Mouse (Mus musculus) cerebral cortex, adult 2 months (tissue): ENCODE data around the gene Cyp26b1.

Source experiments
- WGBS: fragments of 180-500 bp; shearing (Covaris S2); methylation state at CpG from one replicate; pipeline ENCODE4 v1.1.7; 2018; 5-methylcytosine and 5-hydroxymethylcytosine counted together

The Cyp26b1 gene

DNA sequence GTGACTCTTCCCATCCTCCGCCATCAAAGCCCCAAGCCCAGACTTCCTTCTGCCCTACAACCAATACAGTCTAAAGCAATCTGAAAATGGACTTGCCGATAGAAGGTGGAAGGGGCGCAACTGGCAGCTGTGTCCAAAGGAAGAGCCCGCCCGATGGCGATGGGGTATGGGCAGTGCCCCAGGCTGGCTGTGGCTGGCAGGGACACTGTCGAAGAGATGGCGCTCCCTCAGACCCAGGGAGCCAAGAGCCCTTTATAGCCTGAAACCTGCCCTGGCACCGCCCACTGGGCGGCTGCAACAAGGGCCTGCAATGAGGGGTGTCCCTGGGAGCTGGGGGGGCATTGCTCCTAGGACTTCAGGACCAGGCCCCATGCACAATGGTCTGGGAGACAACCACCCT is at the start of gene Cyp26b1:
TSS of gene Cyp26b1 (minus strand) at position 216 of the 400 bp plus-strand sequence.
- WGBS = 86% methylated on average over 10 of the region's 10 CpGs

DNA sequence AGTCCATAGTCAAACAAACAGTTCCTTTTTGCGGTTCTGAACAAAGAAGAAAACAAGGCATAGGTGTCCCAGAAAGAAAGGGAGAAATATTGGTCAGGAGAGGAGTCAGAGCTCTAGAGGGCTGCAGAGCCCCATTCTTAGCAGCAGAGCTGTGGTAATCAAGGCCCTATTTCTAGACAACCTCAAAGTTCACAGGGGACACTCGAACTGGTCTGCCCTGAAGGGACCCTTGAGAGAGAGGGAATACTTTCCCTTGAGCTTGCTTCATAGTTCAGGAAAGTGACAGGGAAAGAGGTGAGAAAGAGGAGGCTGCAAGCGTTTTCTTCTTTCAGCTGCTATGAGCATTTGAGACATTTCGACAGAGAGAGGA is 47.3 kb upstream of the Cyp26b1 start:
- WGBS = 75% methylated on average over 4 of the region's 4 CpGs

DNA sequence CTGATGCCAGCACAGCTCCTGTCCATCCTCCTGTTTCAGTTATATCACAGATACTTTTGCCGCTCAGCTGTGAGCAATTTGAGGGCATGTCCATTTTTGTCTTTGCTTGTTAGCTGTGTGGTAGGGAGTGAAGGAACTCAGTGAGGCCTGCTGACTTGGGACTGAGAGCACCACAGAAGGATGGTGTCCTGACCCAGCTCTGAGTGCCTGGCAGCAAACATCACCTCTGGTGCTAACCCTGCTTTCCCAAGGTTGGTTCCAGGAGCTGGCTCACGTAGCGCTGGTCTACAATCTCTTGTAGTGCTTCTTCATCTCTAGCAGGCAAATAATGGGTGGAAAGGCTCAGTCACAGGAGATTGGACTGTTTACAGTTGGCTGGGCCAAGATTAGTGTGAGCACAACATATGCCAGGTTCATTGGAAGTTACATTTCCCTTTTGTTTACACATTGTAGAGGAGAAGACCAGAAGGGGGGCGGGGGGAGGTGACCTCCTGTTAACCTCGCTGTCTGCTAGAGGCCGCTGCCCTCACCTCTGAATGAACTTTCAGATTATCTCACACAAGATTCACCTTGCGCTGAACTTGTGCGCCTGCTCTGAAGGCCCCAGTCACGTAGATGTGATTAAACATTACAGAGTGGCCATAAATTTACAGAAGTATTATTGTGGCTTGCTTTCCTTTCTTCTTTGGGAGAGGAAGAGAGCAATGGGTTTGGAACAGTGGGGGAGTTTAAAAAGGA is 46.8 kb upstream of the Cyp26b1 start:
- 80% methylated on average over 9 of the region's 9 CpGs for WGBS

DNA sequence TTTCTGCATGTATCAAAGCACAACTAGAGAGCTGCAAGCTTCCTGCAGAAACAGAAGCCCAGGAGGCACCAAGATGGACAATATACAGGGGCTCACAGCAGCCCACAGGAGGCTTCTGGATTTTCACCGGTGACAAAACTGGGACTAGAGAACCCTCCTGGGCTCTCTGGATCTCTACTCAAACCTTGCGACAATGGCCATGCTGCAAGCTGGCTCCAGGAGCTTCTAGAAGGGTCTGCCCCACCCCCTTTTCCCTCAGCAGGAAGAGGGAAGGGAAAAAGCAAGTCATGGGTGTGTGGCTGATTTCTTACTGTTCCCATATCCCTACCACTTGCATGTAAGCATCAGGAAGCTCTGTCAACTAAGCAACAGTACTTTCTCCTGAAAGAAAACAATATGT is 37.9 kb upstream of the Cyp26b1 start:
- 90% methylated on average over 2 of the region's 2 CpGs for WGBS

DNA sequence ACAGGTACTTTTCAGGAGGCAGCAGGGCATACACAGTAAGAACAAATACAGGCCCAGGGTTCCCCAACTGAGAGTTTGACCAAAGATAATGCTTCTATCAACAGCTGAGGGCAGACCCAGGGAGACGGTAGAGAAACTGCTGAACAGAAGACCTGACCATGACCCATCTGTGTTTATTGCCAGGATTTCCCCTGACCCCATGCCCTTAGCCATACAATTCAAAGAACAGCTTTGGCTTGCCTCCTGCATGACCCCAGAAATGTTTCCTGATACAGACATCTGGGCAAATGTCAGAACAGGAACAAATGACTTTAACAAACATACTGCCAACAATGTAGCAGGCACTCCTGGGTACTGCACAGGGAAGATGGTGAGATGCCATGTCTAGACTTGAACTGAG is 36.6 kb upstream of the Cyp26b1 start:
- WGBS = 65% methylated on average over 1 of the region's 1 CpGs

DNA sequence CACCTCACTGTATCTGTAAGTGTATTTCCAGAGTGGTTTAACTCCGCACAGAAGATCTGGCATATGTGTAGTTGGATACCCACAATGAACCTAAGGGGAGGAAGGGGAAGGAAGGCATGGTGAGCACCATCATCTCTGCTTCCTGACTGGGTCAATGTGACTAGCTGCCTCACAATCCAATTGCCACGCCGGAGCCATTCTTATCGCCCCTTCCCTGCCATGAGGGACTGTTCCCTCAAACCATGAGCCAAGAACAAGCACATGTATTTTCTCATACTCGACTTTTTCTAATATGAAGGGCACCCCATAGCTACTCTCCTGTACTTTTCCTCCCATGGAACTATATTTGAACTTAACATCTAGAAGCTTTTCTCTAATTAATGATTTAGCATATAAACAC is 35.1 kb upstream of the Cyp26b1 start:
- 91% methylated on average over 5 of the region's 5 CpGs for WGBS

DNA sequence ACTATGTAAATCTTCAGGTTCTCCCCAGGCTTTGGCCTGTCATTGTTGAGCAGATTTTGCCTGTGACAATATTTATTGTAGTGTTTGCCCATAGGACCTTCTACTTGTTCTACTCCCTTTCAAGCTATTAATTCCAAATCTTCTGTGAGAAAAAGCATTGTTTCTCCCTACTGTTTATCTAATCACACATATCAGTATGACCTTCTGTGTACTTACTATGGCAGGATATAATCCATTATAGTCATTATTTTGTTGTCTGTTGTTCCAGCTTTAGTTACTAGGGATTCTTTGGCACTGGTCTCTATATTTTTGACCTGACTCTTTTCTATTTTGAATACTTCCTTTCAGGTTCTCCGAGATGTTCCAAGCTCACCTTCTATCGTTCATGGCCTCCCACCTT is 32.7 kb upstream of the Cyp26b1 start:
- WGBS = 88% methylated on average over 2 of the region's 2 CpGs

DNA sequence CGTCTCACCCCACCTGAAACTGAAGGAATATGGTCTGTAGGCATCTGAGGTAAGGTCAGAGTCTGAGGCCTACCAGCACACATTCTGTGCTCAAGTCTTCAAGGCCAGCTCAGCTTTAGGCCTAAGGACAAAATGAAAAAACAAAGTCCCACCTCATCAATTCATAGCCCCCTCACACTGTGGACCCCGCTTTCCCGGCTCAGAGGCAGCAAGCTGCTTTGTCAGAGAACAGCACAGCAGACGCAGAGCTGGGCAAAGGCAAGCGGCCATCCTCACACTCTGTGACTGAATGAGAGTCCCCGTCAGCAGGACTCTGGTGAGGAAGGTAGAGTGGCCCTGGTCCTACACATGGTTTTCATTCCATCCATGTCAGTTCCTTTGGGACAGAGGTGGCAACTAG is 25.5 kb upstream of the Cyp26b1 start:
- 97% methylated on average over 6 of the region's 6 CpGs for WGBS

DNA sequence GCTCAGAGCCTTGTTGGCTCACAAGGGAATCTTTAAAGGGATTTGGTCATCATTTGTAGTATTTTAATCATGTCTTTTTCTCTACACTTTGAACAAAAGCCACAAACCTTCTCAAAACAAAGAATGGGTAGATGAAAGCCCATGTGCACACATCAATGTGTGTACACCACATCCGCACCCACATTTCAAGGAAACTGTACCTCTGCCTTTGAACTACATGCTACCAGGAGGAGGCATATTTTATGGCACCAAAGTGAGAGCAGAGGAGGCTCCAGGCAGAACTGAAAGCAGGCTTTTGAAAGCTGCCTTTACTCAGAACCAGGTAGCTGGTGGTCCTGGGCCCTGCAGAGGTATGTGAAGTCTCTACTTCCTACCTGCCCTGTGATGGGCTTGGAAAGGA is 23.3 kb upstream of the Cyp26b1 start:
- 95% methylated on average over 1 of the region's 1 CpGs for WGBS

DNA sequence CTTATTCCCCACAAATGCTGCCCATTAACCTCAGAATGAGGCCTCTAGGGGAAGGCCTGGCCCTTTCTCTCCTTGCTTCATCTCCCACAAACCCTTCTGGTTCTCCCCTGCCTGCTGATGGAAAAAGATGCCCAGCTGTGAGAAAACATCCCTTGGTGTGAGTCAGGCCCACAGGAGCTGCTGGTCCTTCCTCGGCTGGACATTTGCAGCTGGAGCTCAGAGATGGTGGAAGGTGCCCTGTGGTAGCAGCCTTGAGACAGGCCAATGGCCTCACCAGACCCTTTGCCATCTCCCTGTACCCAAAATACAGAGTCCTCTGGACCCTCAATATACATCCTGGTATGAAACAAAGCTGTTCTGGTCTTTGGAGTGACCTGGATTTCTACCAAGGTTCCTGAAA is 22.9 kb upstream of the Cyp26b1 start:
- WGBS = 76% methylated on average over 1 of the region's 1 CpGs

DNA sequence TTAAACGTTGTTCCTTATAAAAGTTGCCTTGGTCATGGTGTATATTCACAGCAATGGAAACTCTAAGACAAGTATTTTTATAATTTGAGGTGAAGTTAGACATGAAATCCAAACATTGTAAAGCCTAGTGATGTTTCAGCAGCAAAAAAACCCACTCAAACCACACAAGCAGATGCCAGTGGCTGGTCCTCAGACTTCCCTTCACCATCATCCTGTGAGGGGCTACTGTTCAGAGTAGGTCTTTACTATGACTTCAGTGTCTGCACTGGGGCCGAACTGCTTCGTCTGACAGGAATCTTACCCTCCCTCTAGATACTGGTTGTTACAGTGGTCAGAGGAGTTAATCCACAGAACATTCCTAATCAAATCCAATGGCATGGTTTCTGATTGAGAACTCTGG is 19.9 kb upstream of the Cyp26b1 start:
- 89% methylated on average over 3 of the region's 3 CpGs for WGBS

DNA sequence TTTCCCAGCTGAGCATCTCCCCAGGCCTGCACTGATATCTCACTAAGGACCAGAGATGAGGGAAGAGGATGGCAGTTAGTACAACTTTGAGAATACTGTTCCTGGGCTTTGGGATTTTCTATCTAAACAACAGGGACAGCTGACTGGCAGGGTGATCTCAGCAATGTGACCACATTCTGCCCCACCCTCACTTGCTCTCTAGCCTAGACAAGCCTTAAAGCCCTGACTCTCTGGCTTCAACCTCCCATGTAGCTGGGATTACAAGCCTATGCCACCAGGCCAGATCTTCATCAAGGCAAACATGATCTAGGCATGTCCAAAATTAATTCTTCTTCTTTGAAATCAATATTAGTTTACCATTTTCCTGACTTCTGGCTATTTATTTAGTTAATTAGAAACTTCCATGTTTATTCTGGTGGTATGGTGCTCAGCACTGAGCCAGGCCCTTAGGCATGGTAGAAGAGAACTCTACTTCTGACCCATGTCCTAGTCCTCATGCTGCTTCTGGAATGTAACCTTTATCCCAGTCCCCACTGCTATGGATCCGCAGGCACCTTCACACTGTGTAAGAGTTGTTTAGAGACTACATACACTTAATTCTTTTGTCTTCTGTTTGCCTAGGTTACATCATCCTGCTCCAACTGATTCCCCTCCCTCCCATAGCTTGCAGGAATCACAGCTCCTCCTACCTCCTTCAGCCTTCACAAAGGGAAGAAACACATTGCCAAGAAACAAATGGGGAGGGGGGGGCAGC is 7.6 kb upstream of the Cyp26b1 start:
- 61% methylated on average over 1 of the region's 1 CpGs for WGBS

DNA sequence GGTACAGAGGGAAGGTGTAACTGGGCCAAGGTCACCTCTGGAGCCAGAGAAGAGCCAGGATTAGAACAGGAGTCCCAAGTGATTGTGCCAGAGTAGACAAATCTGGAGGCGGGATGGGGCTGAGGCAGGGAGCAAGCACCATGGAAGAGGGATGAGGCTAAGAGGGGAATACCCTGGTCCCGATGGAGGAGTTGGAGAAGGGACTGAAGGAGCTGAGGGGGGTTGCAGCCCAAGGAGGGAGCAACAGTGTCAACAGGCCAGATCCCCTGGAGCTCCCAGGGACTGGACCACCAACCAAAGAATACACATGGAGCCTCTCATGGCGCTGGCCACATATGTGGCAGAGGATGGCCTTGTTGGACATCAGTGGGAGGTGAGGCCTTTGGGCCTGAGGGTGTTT is 5.6 kb upstream of the Cyp26b1 start:
- WGBS = 88% methylated on average over 3 of the region's 3 CpGs

DNA sequence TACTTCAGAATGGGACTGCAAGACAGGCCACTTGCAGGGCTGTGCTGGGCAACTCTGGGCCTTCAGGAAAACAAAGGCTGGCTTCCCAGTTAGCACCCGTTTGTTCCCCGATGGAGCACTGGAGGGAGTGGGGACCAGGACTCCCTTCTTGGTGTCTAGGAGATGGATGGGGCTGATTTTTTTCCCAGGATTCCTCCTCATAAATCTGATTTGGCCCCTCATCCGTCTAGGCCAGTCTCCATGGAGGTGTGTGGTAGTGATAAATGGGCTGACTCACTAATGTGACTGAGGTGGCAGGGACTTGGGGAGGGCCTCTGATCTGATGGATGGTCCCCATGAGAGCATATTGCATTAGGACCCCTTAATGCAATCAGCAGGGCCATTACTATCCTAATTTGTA is 5.0 kb upstream of the Cyp26b1 start:
- 97% methylated on average over 3 of the region's 3 CpGs for WGBS

DNA sequence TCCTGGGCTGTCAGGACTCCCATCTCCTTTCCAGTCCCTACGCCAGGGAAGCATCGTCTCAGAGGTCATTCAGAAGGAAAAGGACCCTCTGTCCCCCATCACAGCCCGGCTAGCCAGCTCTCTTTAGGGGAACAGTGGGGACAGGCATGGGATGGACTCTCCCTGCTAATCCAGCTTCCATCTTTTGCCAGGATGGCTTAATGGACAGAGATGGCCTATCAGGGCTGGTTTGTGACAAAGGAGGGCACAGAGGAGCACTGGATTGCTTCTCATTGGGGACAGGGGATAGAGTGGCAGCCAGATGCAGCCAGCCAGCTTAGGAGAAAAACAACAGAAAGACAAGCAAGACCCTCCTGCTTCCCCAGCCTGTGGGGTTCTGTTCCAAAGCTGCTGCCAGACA is 918 bp upstream of the Cyp26b1 start:
- 83% methylated on average over 3 of the region's 3 CpGs for WGBS

DNA sequence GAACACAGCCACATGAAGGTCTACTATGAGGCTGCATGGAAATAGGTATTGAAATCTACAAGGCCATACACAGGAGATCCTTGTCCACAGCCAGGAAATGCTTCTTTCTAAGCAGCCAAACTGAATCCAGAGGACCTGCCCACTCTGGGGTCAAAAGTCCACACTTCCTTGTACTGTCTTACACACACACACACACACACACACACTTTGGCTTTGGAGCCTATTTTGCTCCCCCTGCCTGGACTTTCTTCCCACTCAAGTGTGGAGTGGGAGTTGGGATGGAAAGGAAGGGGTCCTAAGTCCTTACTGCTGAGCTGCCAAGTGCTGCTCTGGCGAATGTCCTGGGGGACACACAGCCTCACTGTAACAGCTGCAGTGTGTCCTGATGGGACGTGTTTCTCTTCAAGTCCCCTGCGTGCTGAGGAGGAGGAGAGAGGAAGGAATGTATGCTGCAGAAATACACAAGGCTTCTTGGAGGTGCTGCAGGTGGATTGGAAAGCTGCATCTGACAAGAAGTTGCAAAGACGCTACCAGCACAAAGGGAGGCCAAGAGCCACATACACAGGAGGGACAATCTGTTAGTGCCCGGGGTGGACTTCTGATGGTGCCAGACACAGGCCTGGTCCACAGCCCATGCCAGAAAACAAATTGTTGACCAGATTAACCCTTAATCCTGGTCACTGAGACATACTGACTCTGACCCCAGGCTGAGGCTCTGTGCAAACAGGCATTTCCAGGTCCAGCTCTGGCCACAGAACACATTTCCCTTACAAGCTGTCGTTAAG is 2.6 kb downstream of the Cyp26b1 start:
- WGBS = 72% methylated on average over 6 of the region's 6 CpGs

DNA sequence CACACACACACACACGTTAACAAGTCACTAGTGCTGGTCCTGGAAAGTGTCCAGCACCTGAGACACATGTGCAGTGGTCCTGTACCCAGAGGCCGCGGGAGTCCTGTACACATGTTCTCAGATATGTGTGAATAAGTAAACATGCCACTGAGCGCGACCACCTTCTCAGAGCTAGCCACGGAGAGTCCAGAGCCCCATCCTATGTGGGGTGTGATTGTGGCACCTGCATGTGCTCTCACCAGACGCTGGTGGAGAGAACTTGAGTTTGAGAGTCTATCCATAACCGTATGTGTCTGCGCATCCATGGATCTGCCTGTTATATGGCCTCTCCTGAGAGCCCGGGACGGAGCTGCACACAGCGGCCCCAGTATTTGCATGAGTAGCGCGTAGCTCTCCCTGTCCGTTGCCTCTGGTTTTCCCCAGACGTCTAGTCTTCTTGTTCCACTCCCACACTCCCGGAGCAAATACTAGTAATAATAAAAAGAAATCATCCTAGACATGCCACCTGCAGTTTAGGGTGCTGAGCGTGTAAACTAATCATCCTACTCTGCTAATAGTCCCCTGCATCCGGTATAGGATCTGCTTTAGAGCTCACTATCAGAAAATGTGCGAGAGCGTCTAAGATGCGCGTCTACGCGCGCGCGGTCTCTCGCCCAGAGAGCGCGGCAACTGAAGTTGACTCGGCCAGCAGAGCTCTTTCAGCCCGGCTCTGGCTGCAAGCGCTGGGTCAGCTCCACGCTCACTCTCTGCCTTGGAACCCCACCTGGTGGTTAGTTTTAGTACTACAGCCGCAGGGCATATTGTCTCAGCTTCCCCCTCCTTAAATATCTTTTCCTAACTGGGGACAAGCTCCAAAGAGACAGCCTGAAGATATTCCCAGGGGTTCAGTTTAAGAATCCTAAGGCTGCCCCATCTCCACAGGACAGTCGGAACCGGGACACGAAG is 3.7 kb downstream of the Cyp26b1 start:
- 3% methylated on average over 39 of the region's 39 CpGs for WGBS

DNA sequence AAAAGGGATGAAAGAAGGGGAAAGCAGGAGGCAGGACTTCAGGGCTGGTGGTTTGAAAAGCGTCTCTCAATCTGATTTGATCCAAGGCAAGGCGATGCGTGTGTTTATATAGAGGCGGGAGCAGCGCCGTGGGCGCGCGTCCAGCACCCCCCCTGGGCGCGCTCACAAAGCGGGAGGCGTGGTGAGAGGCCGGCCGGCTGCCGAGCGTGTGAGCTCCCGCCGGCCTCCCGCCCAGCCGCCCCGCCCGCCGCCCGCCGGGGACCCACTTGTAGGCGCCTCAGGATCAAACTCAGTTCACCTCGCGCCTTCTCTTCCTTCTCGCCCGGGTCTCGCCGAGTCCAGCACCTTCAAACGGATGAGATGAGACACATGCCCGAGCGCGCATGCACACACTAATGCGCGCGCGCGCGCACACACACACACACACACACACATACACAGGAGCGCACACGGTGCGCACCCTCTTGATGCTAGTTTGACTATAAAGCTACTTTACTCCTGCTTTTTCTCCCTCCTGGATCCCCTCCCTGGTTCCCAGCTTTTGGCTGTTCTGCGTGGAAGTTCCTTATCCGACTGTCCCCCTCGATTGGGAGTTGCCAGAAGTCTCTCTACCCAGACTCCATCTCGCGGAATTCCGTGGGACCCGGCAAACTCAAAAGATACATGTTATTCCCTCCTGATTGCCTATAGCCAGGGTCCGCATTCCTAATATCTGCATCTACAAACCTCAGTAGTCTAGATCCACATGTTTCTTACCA is 4.6 kb downstream of the Cyp26b1 start:
- WGBS = 1% methylated on average over 54 of the region's 54 CpGs

DNA sequence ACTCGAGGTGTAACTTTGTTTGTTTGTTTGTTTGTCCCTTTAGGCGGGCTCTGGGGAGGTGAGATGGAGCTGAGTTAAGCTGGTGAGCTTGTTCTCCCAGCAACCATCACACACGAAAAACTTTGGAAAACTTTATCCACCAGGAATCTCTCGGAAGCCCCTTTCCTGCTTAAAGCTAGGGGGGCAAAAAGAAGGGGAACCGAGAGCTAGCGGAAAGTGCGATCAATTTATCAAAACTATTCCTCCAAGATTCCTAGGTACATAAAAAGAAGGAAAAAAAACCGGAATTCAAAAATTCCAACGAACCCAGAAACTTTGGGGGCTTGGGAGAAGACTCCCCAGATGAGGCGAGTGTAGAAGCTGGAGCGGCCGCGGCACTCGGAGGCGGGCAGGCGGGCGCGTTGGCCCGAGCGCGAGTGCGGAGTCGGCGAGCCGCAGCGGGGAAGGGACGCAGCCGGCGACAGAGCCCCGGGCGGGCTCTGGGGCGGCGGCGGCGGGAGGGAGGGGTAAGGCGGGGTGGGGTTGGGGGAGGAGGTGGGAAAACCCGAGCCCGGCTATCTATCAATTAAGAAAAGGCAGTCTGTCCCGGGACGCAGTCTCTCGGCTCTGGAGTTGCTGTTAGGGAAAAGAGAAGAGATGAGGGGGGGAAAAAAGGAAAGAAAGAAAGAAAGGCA is 5.3 kb downstream of the Cyp26b1 start:
- under 1% methylated on average over 41 of the region's 41 CpGs for WGBS

DNA sequence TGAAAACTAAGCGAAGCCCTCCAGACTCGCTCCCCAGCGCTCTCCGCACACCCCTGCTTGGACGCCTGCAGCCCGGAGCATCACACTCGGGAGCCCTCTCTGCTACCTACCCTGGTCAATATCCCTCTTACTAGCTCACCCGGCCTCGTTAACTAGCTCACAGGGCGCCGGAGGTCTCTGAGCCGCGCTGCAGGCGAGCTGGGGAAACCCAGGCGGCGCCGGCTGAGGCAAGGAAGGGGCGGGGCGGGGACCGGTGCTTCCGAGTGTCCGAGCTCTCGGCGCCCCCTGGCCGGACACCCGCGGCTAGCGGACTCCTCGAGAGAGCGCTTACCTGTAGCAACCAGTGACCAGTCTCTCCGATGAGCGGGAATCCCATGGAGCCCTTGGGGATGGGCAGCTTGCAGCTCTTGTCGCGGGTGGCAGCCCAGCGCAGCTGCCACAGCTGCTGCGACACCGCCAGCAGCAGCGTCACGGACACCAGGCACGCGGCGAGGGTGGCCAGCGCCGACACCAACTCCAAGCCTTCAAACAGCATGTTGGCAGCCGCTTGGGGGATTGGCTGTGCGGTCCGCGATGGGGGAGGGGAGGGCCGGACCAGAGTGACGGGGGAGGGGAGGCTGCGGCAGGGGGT is 6.1 kb downstream of the Cyp26b1 start:
- under 1% methylated on average over 51 of the region's 51 CpGs for WGBS
